Mouse (Mus musculus) thymus, adult 2 months (tissue): ENCODE results near the gene Ube2o. TPM values are rescaled to one million over a fixed set of nuclear protein-coding genes. Genes with fewer than 3 reads are reported as not detected.

ENCODE experiments used
- DNase-seq: peaks from one replicate; pipeline ENCODE4 v3.0.0; 2021
- H3K27ac ChIP-seq: fragments of 200-500 bp; 2 replicates; pipeline ENCODE4 v1.5.1; 2012; ENCODE audit warnings: low read length, control low read depth; ENCODE audit not compliant: control insufficient read depth, insufficient read depth
- H3K27me3 ChIP-seq: fragments of 200-500 bp; 2 replicates; pipeline ENCODE4 v1.6.1; 2012; ENCODE audit warnings: mild to moderate bottlenecking, low read length, moderate library complexity, mixed read lengths; ENCODE audit not compliant: control insufficient read depth, insufficient read depth
- H3K36me3 ChIP-seq: fragments of 200-500 bp; 2 replicates; pipeline ENCODE4 v1.6.1; 2012; ENCODE audit warnings: mild to moderate bottlenecking, low read length, moderate library complexity; ENCODE audit not compliant: control insufficient read depth, insufficient read depth
- H3K4me1 ChIP-seq: fragments of 200-500 bp; replicated peaks from 2 replicates; pipeline ENCODE4 v1.6.1; 2012; ENCODE audit warnings: low read length; ENCODE audit not compliant: control insufficient read depth, insufficient read depth
- H3K4me3 ChIP-seq: fragments of 200-500 bp; 2 replicates; pipeline ENCODE4 v1.5.1; 2012; ENCODE audit warnings: mild to moderate bottlenecking, low read length, control low read depth, moderate library complexity; ENCODE audit not compliant: control insufficient read depth, insufficient read depth
- CTCF ChIP-seq: fragments of 200-500 bp; IDR thresholded peaks from 2 replicates; pipeline ENCODE4 v1.5.1; 2012; ENCODE audit warnings: mild to moderate bottlenecking, control low read depth, low read length, moderate library complexity, borderline replicate concordance; ENCODE audit not compliant: control insufficient read depth, poor library complexity, insufficient read depth; ENCODE audit errors: extremely low read depth
- POLR2A ChIP-seq: fragments of 200-500 bp; IDR thresholded peaks from 2 replicates; pipeline ENCODE4 v1.6.1; 2012; ENCODE audit warnings: mild to moderate bottlenecking, low read length, control low read depth, moderate library complexity; ENCODE audit not compliant: control insufficient read depth, poor library complexity, insufficient read depth; ENCODE audit errors: extremely low read depth
- WGBS: fragments of 180-500 bp; shearing (Covaris S2); methylation state at CpG from one replicate; pipeline ENCODE4 v1.1.7; 2018; 5-methylcytosine and 5-hydroxymethylcytosine counted together
- polyA plus RNA-seq: library from polyadenylated mRNA; depleted of rRNA; stranded (reverse); fragments of >200 nt; gene quantifications from 2 replicates; pipeline ENCODE4 v1.2.3, GENCODE M21; 2012

Gene Ube2o
- polyA plus RNA-seq, 1 experiment = 26.5 TPM

- peaks cover 15% of the 10 kb centered on the region for H3K4me1 ChIP-seq
- DNase-seq = no peak
- 5% methylated on average over 48 of the region's 48 CpGs for WGBS
- no peaks in the 10 kb centered on the region for H3K36me3 ChIP-seq
- no peak overlapping the region for H3K27ac ChIP-seq
- H3K27me3 ChIP-seq = peaks cover 23% of the 10 kb centered on the region
- TF ChIP-seq CTCF = no peak
- no peak for TF ChIP-seq POLR2A
- H3K4me3 ChIP-seq = no peak overlapping the region
Measured at GRCm38 (mm10) chr11:116531371-116532191, 49.7 kb downstream of the Ube2o start.

GRCm38 (mm10) chr11:116530187-116531147 lies 50.8 kb downstream of the Ube2o start, which contains the start of gene Sphk1:
TSS of gene Sphk1 (plus strand) at chr11:116530925.
- TF ChIP-seq CTCF = no peak
- Histone ChIP-seq H3K27ac (no peak within 1 kb of the TSS), H3K36me3 (no peaks in the 10 kb centered on the region), H3K27me3 (peaks cover 23% of the 10 kb centered on the region), H3K4me1 (peaks cover 15% of the 10 kb centered on the region), H3K4me3 (no peak within 1 kb of the TSS)
- 68% methylated on average over 11 of the region's 11 CpGs for WGBS
- DNase-seq = no peak

- H3K27me3 ChIP-seq = peaks cover 23% of the 10 kb centered on the region
- TF ChIP-seq CTCF = no peak
- no peak for TF ChIP-seq POLR2A
- 87% methylated on average over 8 of the region's 8 CpGs for WGBS
Measured at GRCm38 (mm10) chr11:116528636-116529320, 52.5 kb downstream of the Ube2o start.

GRCm38 (mm10) chr11:116523699-116524189 lies 57.5 kb downstream of the Ube2o start:
- Histone ChIP-seq H3K4me1 (no peaks in the 10 kb centered on the region), H3K27ac (no peak overlapping the region), H3K36me3 (no peaks in the 10 kb centered on the region), H3K27me3 (no peaks in the 10 kb centered on the region), H3K4me3 (no peak overlapping the region)
- WGBS = 74% methylated on average over 5 of the region's 5 CpGs
- no peak for TF ChIP-seq POLR2A
- TF ChIP-seq CTCF = no peak
- DNase-seq = no peak

More at GRCm38 (mm10) chr11:116528636-116529320, 52.5 kb downstream of the Ube2o start:
- H3K36me3 ChIP-seq = no peaks in the 10 kb centered on the region
- H3K4me3 ChIP-seq = no peak overlapping the region
- no peak overlapping the region for H3K27ac ChIP-seq
- peaks cover 15% of the 10 kb centered on the region for H3K4me1 ChIP-seq
- no peak for DNase-seq

- H3K4me1 ChIP-seq = no peaks in the 10 kb centered on the region
- H3K4me3 ChIP-seq = no peak overlapping the region
- H3K36me3 ChIP-seq = no peaks in the 10 kb centered on the region
- DNase-seq = no peak
- WGBS = 63% methylated on average over 16 of the region's 16 CpGs
- H3K27me3 ChIP-seq = no peaks in the 10 kb centered on the region
- H3K27ac ChIP-seq = no peak overlapping the region
- TF ChIP-seq CTCF = no peak
- TF ChIP-seq POLR2A = no peak
Measured at GRCm38 (mm10) chr11:116522886-116523698, 58.2 kb downstream of the Ube2o start.

GRCm38 (mm10) chr11:116522046-116522445 lies 59.2 kb downstream of the Ube2o start:
- WGBS = 94% methylated on average over 3 of the region's 3 CpGs
- no peak for DNase-seq
- Histone ChIP-seq H3K36me3 (no peaks in the 10 kb centered on the region), H3K27ac (no peak overlapping the region), H3K27me3 (no peaks in the 10 kb centered on the region), H3K4me3 (no peak overlapping the region), H3K4me1 (no peaks in the 10 kb centered on the region)
- TF ChIP-seq CTCF (no peak), POLR2A (no peak)
